Mouse (Mus musculus) bone marrow, adult 2 months (tissue): ENCODE results near the gene Gtpbp4.
"Not testable (repeated sequence)": the region's sequence is repeated elsewhere in the genome, so short reads cannot be mapped to it uniquely, and the experiment has no call there.

Experiments used
- CTCF ChIP-seq: fragments of 200-500 bp; IDR thresholded peaks from 2 replicates; pipeline ENCODE4 v1.5.1; 2011; ENCODE audit warnings: low read length, control low read depth; ENCODE audit not compliant: control insufficient read depth, insufficient read depth
- POLR2A ChIP-seq: fragments of 200-500 bp; IDR thresholded peaks from 2 replicates; pipeline ENCODE4 v1.6.1; 2011; ENCODE audit warnings: low read depth, mild to moderate bottlenecking, control low read depth, low read length, borderline replicate concordance; ENCODE audit not compliant: control insufficient read depth

DNA sequence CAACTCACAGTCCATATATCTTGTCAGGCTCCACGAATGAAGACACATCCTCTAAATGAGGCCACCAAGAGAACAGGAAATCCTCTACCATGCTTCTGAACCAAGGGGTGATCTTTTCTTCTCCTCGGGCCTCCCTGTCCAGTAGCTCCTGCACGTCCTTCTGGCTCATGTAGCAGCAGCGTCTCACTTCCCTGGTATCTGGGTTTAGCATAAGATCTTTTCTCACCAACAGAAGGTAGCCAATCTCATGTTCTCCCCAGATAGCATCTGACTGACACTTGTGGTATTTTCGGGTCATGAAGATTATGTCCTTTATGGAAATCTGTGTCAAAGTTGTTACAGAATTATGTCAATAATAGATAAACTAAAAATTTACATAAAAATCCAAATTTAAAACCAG, 54.2 kb downstream of the Gtpbp4 start:
- TF ChIP-seq POLR2A, CTCF: not testable (repeated sequence)
